Mouse (Mus musculus): Measurements from ENCODE around the gene Olfr698. TPM values are rescaled to one million over a fixed set of nuclear protein-coding genes. Genes with fewer than 3 reads are reported as not detected.

Olfr698 gene
- not detected for polyA plus RNA-seq (2014; fragmentation: Illumina TruSeq; extraction: RNeasy Lipid Tissue Mini Kit (QIAGEN cat#74804); ENCODE audit: insufficient read depth, low read depth, low replicate concordance)

GRCm38 (mm10) chr7:106755297-106755696 is at the start of gene Olfr698:
Gene Olfr698, minus strand, starts transcription at chr7:106755397.

GRCm38 (mm10) chr7:106793098-106793497 is 37.9 kb upstream of the Olfr698 start, which contains the start of gene Olfr699:
Gene Olfr699, minus strand, starts transcription at chr7:106793198.

GRCm38 (mm10) chr7:106742343-106742742 is 12.9 kb downstream of the Olfr698 start, which contains the start of gene Olfr697:
Gene Olfr697, minus strand, starts transcription at chr7:106742443.

GRCm38 (mm10) chr7:106716296-106716695 is 38.9 kb downstream of the Olfr698 start, which contains the start of gene Olfr695:
Gene Olfr695, minus strand, starts transcription at chr7:106716396.

Other genes with a start within 250 kb of the Olfr698 start
- gene Olfr693, start 74.8 kb downstream of the Olfr698 start, polyA plus RNA-seq (2014; fragmentation: Illumina TruSeq; extraction: RNeasy Lipid Tissue Mini Kit (QIAGEN cat#74804); ENCODE audit: insufficient read depth, low read depth, low replicate concordance): not detected
- gene Olfr694, start 63.6 kb downstream of the Olfr698 start, polyA plus RNA-seq (2014; fragmentation: Illumina TruSeq; extraction: RNeasy Lipid Tissue Mini Kit (QIAGEN cat#74804); ENCODE audit: insufficient read depth, low read depth, low replicate concordance): not detected
- gene Olfr695, start 39.0 kb downstream of the Olfr698 start, polyA plus RNA-seq (2014; fragmentation: Illumina TruSeq; extraction: RNeasy Lipid Tissue Mini Kit (QIAGEN cat#74804); ENCODE audit: insufficient read depth, low read depth, low replicate concordance): not detected
- gene Olfr697, start 13.0 kb downstream of the Olfr698 start, polyA plus RNA-seq (2014; fragmentation: Illumina TruSeq; extraction: RNeasy Lipid Tissue Mini Kit (QIAGEN cat#74804); ENCODE audit: insufficient read depth, low read depth, low replicate concordance): not detected
- not detected for gene Olfr699, start 37.8 kb upstream of the Olfr698 start, polyA plus RNA-seq (2014; fragmentation: Illumina TruSeq; extraction: RNeasy Lipid Tissue Mini Kit (QIAGEN cat#74804); ENCODE audit: insufficient read depth, low read depth, low replicate concordance)
- gene Olfr700, start 53.4 kb upstream of the Olfr698 start, polyA plus RNA-seq (2014; fragmentation: Illumina TruSeq; extraction: RNeasy Lipid Tissue Mini Kit (QIAGEN cat#74804); ENCODE audit: insufficient read depth, low read depth, low replicate concordance): not detected
- gene Olfr701, start 58.7 kb upstream of the Olfr698 start, polyA plus RNA-seq (2014; fragmentation: Illumina TruSeq; extraction: RNeasy Lipid Tissue Mini Kit (QIAGEN cat#74804); ENCODE audit: insufficient read depth, low read depth, low replicate concordance): not detected
- gene Olfr702, start 78.5 kb upstream of the Olfr698 start, polyA plus RNA-seq (2014; fragmentation: Illumina TruSeq; extraction: RNeasy Lipid Tissue Mini Kit (QIAGEN cat#74804); ENCODE audit: insufficient read depth, low read depth, low replicate concordance): not detected
- gene Olfr703, start 88.0 kb upstream of the Olfr698 start, polyA plus RNA-seq (2014; fragmentation: Illumina TruSeq; extraction: RNeasy Lipid Tissue Mini Kit (QIAGEN cat#74804); ENCODE audit: insufficient read depth, low read depth, low replicate concordance): not detected
- not detected for gene Olfr704, start 107.8 kb upstream of the Olfr698 start, polyA plus RNA-seq (2014; fragmentation: Illumina TruSeq; extraction: RNeasy Lipid Tissue Mini Kit (QIAGEN cat#74804); ENCODE audit: insufficient read depth, low read depth, low replicate concordance)
- gene Olfr705, start 121.5 kb upstream of the Olfr698 start, polyA plus RNA-seq (2014; fragmentation: Illumina TruSeq; extraction: RNeasy Lipid Tissue Mini Kit (QIAGEN cat#74804); ENCODE audit: insufficient read depth, low read depth, low replicate concordance): not detected
- gene Olfr706, start 132.8 kb upstream of the Olfr698 start, polyA plus RNA-seq (2014; fragmentation: Illumina TruSeq; extraction: RNeasy Lipid Tissue Mini Kit (QIAGEN cat#74804); ENCODE audit: insufficient read depth, low read depth, low replicate concordance): not detected
- gene Olfr707, start 145.8 kb upstream of the Olfr698 start, polyA plus RNA-seq (2014; fragmentation: Illumina TruSeq; extraction: RNeasy Lipid Tissue Mini Kit (QIAGEN cat#74804); ENCODE audit: insufficient read depth, low read depth, low replicate concordance): not detected
- gene Olfr1532-ps1, start 152.6 kb upstream of the Olfr698 start, polyA plus RNA-seq (2014; fragmentation: Illumina TruSeq; extraction: RNeasy Lipid Tissue Mini Kit (QIAGEN cat#74804); ENCODE audit: insufficient read depth, low read depth, low replicate concordance): not detected
- not detected for gene Olfr709-ps1, start 176.8 kb upstream of the Olfr698 start, polyA plus RNA-seq (2014; fragmentation: Illumina TruSeq; extraction: RNeasy Lipid Tissue Mini Kit (QIAGEN cat#74804); ENCODE audit: insufficient read depth, low read depth, low replicate concordance)
- not detected for gene Olfr710, start 192.9 kb upstream of the Olfr698 start, polyA plus RNA-seq (2014; fragmentation: Illumina TruSeq; extraction: RNeasy Lipid Tissue Mini Kit (QIAGEN cat#74804); ENCODE audit: insufficient read depth, low read depth, low replicate concordance)
- not detected for gene Olfr6, start 208.5 kb upstream of the Olfr698 start, polyA plus RNA-seq (2014; fragmentation: Illumina TruSeq; extraction: RNeasy Lipid Tissue Mini Kit (QIAGEN cat#74804); ENCODE audit: insufficient read depth, low read depth, low replicate concordance)
- not detected for gene Olfr711, start 220.1 kb upstream of the Olfr698 start, polyA plus RNA-seq (2014; fragmentation: Illumina TruSeq; extraction: RNeasy Lipid Tissue Mini Kit (QIAGEN cat#74804); ENCODE audit: insufficient read depth, low read depth, low replicate concordance)

Measured in lung, adult 10 weeks (tissue).